Mouse (Mus musculus) Muller cell, postnatal 12 days (primary cell): ENCODE measurements at regions not wholly inside any gene's neighbourhood (a gene's known extent, or its start where the extent isn't known, plus 50 kb on each side); places are given as distances from the start of the nearest gene placed in this dataset.
A peak's percentile ranks its signal among the peaks of the same experiment; 100 is the strongest.

Source experiments
- DNase-seq: peaks from one replicate; pipeline ENCODE4 v3.0.0-alpha.2; 2015; ENCODE audit errors: inconsistent ontology term

DNA sequence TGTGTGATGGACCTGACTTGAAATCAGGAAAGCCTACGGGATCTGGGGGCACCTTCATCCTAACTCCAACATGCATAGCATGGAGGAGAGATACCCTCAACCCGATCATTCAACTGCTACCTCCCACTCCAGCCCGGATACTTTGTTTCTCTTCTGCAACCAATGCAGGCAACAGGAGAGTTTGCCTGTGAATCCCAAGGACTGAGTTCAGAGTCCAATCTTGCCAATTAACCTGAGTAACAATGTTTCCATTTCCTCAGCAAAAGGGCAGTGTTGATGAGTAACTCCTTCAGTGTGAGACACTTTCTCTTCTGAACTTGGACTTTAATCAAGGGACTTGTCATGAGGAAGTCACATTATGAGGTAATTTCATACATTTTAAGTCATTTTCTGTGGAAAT lies 129.1 kb upstream of the Gdf10 start:
- no peak for DNase-seq

DNA sequence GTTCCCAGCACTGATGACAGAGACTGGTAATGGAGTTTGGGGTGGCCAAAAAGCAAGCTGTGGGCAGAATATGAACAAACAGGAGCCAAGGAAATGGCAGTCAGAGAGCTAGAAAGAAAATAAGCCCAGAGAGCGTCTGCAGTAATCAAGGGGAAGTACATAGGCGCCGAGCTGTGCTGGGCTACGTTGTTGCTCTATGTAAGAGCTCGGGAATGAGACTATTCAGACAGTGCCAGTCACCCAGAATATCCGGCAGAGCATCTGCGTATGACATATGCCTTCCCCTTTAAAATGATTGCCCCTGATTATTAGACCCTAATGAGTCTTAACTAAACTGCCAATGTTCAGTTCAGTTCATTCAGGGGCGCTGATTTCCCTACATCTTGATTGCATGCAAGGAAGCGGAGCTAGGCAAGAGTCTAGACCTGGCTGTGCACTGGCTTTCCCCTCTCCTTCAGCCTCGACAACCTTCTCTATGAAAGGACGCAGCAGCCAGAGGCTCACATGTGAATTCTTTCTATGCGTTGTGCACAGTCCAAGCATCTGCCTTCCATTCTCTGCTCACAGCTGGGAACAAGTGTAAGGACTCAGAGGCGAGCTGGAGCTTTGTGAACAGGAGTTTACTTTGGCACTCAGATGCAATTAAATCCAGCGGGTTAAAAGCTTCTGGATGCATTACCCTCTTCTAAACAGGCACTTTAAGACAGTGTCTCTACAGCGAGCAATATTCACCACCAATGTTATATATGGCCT lies 125.7 kb upstream of the Gdf10 start:
- peak; percentile 30 for DNase-seq

DNA sequence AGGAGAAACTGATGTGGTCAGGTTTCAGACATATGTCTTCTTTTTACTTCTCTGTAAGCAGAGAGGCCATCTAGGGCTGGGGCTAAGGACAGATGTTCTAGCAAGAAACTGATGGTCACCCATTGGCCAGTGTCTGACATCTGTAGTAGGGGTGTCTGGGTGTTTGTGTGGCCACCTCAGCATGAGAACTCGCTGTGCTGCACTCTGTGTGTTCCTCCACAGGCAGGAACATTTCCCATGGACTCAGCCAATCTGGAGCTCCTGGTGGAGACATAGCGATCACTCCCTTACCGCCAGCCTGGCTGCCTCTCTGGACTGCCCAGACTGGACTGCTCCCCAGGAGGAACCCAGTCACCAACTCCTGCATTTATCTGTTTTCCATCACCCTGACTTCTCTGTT lies 119.1 kb upstream of the Gdf10 start:
- no peak for DNase-seq

DNA sequence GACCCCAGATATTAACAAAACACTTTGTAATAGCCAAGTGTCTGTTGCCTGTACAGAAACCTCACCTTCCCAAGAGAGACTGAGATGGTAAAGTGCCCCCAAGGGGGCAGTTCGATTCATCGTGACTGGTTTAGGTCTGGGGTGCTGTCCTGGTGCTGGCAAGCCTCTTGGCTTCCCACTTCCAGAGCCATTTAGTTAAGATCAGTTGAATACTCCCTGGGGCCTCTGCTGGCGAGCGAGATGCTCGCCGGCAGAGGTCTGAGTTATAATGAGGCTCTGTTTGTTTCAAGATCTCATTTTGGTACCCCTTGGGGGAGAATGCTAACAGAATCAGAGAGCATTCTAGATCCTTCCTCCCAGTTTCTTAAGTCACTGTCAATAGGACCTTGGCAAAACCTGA lies 118.7 kb upstream of the Gdf10 start:
- no peak for DNase-seq

DNA sequence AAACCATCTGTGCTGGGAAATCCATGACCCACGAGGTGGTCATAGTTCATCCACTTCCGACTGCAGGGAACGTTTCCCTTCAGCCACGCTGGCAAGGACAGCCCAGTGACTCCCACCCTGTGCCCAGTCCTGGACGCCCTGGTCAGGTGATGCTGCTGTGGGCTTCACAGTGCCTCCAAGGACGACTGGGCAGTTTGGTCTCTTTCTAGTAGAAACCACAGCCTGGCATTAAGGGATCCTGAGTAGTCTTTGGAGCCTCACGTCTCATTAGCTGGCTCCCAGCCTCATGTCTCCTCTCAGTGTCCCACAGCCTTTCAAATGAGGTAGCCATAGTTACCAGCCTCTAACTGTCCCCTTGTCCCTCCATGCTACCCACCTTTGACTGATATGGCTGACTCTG lies 116.2 kb upstream of the Gdf10 start:
- no peak for DNase-seq

DNA sequence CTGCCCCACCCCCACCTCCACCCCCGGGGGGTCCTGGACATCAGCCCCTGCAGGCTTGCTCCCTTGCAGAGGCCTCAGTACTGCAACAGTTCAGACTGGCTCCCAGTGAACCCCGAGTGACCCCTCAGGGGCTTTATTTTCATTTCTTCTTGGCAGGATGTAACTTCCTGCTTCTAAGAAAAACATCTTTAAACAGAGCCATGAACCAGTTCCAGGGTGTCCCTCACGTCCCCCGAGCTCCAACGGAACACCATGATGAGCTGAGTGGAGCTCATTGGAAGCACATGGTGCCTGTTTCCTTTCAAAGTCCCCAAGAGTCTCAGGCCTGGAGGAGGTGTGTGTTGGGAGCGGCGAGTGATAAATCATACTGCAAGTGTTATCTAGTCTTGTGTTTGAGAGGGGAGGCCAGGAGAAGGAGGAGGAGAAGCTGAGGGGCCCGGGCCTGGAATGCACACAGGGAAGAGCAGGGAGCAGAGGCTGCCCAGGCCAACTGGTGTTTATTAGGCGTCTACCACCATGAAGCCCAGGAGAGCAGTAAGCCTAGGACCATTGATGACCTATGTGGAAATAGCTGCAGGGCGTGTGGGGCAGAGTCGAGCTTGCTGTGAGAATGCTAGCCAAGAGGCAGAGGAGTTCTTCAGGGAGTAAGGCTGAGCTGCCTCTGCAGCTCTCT lies 114.7 kb upstream of the Gdf10 start:
- DNase-seq, result no peak

DNA sequence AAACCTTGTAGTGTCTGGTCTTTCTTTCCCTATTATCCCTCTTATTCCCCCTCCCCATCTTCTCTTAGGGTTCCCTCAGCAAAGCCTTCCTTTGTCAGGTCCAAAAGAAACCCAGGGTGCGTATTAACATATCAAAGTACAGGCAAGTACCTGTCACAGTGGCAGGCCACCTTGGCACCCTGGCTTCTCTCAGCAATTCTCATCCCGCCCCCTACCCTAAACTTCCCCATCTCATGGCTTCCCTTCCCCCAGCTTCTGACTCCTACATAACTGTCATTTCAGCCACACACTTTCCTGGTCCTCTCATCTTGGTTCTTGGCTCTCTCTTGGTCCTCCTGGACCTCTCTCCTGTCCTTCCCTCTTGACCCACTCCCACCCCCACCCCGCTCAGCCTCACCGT lies 112.8 kb upstream of the Gdf10 start:
- no peak for DNase-seq

DNA sequence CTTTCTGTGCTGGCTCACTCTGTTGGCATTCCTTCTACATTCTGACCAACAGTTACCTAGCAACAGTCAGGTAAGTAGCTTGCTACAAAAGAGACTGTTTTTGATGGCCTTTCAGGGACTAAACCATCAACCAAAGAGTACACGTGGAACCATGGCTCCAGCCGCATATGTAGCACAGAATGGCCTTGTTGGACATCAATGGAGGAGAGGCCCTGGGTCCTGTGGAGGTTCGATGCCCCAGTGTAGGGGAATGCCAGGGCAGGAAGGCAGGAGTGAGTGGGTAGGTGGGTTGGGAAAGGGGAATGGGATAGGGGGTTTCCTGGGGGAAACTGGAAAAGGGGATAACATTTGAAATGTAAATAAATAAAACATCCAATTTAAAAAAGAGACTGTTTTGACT lies 112.1 kb upstream of the Gdf10 start:
- DNase-seq, result no peak

DNA sequence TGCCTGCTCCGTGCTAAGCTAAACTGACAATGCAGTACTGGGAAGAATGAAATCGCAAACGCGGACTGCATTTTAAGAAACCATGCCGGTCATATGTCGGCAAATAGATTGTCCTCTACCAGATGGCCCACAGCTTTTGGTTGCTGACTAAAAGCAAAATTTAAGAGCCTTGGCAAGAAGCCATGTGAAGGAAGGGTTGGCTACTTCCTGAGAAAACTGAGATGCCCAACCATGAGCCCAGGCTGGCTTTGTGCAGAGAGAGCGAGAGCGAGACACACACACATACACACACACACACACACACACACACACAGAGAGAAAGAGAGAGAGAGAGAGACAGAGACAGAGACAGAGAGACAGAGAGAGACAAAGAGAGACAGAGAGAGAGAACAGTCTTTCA lies 111.1 kb upstream of the Gdf10 start:
- DNase-seq, result no peak

DNA sequence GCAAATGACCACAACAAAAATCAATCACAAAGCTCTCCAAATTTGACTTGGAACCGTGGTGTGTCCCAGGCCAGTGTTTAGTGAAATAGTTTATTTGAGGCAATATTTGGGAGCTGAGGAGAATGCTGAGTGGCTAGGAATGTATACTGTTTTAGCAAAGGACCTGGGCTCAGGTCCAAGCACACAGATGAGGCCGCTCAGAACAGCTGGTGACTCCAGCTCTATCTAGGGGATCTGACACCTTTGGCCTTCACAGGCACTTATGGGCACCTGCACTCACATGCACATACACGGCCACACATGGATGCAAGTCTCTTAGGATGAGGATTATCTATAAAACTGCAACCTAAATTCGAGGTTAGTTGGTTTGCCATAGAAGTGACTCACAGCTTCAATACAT lies 110.6 kb upstream of the Gdf10 start:
- no peak for DNase-seq

DNA sequence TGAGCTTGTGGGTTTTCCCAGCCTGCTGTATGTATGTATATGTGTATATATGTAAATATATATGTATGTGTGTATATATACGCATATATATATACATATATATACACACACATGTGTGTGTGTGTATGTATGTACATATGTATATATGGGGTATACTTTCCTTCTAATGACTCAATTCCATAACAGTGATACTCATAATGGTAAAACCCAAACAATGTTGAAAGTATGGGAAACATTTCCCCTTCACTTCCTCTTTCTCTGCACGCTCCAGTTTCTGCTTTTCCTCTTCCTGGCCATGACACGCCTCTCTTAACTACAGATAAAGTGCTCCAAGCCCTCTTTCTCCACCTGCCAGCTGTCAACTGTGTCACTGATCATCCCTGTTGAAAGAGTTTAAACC lies 110.1 kb upstream of the Gdf10 start:
- no peak for DNase-seq

DNA sequence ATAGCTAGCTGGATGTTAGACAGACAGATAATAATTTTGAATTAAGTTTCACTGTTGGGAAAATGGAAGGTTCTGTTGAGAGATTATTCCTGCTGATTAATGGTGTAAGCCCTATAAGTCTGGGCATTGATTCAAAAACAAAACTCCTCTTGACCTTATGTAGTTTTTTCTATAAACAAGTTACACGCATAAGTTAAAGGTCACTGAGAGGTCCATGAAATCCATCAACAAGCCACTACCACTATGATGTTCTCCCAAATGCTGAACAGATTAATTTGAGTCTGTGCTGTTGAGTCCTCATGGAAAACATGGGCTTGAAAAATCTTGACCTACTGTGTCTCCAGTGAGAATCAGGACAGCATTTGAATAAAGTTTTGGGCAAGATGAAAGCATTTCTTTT lies 109.3 kb upstream of the Gdf10 start:
- DNase-seq, result no peak

DNA sequence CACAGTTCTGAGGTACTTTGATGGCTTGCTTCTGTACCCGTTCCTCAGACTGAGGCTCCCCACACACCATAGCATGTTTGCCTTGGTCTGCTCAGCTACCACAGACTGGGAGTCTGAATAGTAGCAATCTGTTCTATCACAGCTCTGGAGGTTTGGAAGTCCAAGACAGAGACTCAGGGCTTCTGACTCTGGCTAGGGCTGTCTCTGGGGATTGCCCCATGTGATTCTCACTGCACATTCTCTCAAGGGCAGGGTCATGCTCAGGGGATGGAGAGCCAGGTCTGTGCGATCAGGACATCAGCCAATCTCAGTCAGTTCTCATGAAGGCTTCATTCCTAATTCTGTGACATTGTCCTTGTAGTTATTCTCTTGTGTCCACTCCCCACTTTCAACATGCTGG lies 108.8 kb upstream of the Gdf10 start:
- no peak for DNase-seq

DNA sequence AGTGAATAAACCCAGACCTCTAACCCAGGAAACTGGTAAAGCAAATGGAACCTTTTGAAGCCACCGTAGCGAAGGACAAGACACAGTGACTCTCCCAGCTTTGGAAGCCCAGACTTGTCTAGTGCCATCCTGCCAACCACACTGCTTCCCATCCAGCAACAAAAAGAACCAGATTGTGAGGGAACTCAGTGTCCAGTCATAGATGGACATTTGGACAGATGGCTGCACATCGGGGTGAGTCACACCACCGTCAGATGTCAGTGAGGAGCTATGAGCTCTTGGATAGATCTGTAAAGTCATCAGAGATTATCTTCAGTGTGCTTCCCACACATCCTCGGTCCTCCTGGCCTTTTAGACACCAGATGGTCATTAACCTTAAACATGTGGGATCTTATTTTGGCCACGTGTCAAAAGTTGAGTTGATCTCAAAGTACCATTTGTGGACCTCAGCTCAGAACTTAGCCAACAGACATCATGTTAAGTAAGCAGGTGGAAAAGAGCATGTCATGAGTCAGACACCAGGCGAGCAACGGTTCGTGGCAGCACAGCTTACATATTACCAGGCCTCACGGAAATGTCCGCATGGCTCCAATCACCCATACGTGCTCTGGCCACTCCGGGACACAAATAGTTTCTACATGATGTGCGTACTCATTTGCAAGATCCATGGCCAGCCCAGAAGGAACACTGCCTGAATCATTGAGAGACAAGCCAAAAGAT lies 102.7 kb upstream of the Gdf10 start:
- DNase-seq, result peak; percentile 36

DNA sequence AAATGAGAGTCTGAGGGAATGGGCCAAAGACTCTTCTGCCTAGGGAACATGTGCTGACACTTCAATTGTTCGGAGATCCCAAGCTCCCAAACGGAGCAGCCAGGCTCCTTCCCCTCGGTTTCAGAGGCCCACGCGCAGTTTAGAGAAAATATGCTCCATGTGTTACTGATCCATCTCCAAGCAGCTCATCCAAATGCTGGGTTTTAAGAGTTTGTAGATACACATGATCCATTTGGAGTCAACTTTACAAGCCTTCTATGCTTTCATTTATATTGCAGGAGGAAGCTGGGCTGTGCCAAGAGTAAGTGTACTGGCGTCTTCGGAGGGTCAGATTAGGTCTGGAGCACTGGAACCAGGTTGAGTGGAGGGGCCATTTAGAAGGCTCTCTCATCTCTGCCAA lies 102.0 kb upstream of the Gdf10 start:
- DNase-seq, result no peak

DNA sequence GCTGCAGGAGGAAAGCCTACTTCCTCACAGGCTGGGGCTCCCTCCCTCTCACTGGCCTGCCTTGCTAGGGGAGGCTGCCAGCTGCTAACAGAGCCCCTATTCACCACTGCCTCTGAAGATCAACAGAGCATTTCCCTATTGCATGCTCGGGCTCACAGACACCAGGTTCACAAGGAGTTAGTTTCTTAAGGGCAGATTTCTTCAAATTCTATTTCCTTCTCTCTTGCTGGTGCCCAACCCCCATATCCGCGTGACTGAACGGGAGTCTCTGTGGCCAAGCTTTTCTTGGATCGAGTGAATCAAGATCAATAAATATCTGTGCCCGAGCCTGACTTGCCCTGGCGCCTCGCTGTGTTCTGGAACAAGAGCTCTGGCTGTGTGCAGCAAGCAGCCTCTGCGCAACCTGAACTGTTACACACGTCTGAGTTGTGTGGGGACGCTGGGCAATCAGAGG lies 98.9 kb upstream of the Gdf10 start:
- DNase-seq, result peak; percentile 46

DNA sequence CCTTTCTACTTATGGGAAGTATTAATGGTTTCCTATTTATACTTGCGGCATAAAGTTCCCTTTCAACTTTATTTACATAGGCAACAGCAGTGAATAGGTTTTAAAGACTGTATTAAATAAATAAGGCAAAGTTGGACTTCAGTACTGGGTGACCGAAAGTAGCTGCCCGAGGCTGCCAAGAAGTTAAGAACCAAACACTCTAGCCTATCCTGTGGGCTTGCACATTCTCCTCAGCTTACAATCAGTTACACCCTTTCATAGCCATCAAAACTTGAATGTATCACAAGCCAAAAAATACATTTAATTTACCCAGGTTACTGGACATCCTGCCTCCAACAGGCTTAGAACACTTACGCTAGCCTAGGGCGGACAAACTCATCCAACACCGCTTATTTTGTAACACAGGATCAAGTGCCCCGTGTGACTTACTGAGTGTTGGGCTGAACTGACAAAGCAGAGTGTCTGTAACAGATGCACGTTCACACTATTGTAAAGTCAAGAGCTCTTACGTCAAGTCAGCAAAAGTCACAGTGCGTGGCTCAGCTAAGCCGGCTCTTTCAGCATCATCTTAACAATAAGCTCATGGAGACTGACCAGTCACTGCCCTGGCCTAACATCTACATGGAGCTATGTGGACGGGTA lies 97.3 kb upstream of the Gdf10 start:
- DNase-seq, result no peak

DNA sequence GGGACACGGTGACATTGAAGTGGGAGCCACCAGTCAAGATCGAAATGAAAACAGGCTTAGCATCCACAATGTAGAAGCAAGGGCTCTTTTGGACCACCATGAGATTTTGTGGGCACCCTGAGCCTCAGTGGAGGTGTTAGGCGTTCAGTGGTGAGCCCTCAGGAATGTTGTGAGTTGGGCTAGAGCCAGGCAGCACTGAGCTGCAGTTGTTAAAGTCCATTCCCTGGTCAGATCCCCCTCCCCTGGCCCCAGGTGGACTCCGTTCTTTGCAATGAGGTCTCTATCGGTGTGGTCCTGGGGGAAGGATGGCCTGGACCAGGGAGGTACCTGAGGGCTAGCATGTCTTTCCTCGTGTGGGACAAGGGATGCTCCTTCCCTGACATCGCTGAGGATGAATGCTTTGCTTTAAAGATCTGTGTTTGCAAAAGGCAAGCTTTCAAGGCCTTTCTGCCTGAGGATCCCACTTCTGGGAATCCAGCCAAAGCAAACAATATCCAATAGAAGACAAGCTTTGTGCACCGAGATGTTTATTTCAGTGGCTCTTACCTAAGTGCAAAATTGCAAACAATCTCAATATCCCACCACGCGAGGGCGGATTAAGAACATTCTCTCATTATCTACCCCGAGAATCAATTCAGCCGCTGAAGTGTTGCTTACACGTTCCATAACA lies 90.6 kb upstream of the Gdf10 start:
- DNase-seq, result peak; percentile 71

DNA sequence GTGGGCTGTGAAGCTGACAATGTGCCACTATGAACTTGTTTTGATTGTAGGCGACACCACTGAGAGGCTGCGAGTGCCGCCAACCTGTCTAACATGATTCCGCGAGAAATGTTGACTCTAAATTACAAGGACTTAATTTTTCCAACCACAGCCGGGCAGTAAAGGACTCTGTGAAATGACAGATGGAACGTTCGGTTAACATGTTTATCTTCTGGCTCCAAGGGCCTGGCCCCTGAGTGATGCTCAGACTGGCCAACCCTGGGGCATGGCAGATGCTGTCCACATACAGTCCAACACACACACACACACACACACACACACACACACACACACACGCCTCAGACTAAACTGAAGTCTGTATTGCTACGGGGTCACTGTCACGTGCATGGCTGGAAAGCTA lies 87.0 kb upstream of the Gdf10 start:
- no peak for DNase-seq

DNA sequence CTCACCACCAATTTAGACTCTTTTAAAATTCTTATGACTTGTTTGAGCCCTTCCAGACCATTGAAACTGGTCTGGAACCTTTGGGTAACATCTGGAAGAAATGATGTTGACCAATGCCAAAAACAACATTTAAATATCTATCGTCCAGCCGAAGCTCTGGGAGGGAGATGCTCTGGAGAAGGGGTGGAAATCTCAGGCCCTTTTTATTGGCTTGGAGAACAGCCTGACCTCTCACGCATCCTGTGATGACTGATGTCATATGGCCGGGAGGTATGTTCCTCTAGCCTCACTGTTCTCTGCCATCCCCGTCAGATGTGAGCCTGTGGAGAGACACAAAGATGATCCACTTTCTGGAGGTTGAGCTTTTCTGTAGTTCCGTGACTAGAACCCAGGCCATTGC lies 81.6 kb upstream of the Gdf10 start:
- no peak for DNase-seq

DNA sequence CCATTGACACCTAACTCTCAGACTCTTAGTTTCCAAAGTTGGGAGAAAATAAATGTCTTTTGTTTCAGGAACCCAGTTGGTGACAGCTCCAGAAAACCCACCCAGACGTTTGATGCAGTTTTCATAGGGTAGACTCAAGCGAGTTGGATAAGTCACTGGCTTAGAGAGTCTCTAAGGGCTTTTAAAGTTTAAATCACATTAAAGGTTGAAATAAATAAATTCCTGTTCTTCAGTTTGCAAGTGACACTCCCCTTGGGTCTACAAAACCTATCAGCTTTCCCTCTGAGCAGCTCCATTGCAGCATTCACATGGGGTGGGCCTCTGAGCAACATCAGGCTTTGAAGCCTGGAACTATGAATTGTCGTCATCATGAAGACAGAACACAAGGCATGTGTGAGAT lies 69.9 kb upstream of the Gdf10 start:
- no peak for DNase-seq

DNA sequence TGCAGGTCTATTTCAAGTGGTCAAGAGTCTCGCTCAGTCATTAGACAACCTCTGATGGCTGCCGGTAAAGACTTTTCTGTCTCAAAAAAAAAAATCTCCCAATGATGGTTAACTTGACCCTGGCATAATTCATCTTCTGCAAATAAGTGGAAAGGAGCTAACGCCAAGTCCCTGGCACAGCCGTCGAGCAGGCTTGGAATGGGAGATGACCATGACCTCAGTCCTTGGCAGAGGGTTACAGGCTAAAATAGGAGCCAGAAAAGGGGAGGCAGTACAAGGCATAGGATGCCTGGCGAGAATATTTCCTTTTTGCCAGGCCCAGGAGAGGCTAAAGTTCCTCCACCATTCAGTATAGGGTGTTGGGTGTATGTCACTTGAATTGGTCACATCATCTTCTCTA lies 69.2 kb upstream of the Gdf10 start:
- no peak for DNase-seq
